Mouse (Mus musculus) kidney, adult 11 months (tissue): ENCODE results near the gene Plekhm2.

ENCODE experiments used
- DNase-seq: peaks from one replicate; pipeline ENCODE4 v3.0.0; 2022

Plekhm2 gene

DNA sequence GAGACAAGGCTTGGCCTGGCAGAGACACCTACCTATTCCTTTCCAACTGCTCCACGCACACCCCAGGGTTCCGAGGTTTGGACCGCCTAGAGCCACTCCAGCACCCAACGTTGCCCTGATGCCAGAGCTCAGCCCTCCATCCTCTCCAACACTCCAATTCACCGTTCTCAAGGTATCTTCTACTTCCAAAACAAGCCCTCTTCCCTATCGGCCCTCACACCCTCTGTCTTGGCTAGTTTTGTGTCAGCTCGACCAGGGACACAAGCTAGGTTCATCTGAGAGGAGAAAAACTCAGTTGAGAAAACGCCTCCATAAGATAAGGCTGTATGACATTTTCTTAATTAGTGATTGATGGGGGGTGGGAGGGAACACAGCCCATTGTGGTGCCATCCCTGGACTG lies at the start of gene Plekhm2:
Plekhm2 (minus strand) TSS at position 101 of the 400 bp plus-strand sequence.
- DNase-seq: no peak

DNA sequence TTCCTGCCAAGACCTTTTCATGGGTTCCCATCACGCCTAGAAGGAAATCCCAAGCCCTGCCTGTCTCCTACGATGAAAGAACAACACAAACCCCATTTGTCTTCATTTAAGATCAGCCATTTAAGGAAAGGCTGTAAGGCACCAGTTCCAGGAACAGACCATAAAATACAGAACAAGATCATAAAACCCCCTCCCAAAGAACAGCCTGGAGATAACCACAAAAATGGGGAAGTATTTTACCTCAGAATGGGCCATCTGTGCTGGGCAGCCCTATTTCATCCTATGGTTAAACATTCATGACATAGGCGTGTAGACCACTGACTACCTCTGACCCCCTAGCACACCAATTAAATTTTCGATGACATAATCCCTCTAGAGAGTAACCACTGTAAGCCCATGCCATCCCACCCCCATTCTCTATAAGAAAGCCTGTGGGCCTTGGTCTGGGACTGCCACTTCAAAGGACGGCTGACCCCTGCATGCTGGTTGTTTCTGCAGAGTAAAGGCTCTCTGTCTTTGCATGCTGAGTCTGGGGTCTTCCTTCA lies 49.0 kb upstream of the Plekhm2 start:
- DNase-seq: no peak

DNA sequence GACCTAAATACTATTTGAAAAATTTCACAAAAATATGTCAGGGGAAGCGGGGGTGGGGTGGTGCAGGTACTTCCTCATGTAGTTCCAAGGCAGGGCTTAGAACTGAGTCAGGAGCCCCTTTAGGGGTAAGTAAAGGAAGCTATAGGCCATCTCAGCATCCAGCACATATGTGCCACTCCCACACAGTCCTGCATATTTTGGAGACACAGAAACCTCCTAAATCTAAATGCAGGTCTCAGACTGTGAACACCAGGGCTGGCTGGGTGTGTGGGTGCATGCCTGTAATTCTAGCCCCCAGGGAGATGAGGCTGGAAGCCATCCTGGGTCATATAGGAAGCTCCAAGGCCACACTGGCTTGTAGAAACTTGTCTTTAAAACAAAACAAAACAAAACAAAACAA lies 46.6 kb upstream of the Plekhm2 start:
- DNase-seq: no peak

DNA sequence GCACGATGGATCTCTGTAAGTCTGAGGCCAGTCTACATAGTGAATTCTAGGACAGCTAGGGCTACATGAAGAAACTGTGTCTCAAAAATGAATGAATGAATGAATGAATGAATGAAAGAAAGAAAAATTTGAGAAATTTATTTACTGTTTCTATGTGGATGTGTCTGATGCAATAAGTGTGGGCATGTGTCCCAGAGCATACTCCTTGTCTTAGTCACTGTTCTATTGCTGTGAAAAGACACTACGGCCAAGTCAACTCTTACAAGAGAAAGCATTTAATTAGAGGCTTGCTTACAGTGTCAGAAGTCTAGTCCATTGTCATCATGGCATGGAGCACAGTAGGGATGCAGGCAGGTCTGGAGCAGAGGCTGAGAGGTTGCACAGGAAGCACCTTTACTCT lies 44.3 kb upstream of the Plekhm2 start:
- no peak for DNase-seq

DNA sequence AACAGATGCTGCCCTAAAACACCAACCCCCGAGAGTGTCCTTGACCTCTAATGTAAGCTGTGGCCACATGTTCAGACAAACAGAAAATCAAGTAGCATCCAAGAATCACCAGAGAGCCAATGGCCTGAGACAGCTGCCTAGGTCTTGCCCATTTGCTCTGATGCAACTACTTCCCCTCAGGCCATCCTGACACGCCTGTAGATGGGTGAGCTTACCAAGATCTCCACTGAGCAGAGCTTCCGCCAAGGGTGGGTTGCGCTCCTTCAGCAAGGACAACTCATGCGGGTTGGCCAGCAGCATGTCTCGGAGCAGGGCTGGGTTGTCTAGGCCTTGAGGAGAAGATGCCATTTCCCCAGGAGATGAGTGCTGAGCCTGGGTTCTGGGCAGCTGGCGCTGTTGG lies 43.3 kb upstream of the Plekhm2 start:
- no peak for DNase-seq

DNA sequence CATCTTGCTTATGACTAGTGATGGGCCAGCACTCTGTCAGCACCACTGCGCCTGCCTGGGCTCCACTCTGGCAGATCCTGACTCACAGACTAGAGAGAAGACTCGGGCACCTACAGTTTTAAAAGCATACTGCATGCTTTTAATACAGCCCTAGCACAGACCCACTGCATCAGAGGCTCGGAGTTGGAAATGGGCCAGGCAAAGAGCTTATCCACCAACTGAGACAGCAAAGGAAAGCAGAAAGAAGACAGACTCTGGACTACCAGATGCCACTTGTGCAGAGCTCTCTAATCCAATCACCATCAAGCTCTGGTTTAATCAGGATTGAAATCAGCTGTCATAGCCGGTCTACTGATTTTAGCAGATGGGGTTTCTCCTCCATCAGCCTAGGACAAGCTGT lies 40.6 kb upstream of the Plekhm2 start:
- DNase-seq: no peak

DNA sequence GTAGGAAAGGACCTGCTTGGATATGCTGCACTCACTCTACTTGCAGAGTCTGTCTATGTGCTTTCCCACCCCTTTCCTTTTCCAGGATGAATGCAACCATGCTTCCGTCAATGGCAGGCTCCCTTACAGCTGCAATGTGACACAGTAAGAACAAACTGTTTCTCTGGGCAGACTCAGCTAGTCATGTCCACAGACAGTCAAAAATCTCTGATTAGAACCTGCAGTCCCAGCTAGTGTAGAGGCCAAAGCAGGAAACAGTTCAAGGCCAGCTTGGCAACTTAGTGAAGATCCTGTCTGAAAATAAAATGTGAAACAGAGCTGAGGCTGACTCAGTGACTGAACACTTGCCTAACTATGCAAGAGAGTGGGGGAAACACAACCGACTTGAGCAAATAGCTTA lies 39.9 kb upstream of the Plekhm2 start:
- DNase-seq: no peak

DNA sequence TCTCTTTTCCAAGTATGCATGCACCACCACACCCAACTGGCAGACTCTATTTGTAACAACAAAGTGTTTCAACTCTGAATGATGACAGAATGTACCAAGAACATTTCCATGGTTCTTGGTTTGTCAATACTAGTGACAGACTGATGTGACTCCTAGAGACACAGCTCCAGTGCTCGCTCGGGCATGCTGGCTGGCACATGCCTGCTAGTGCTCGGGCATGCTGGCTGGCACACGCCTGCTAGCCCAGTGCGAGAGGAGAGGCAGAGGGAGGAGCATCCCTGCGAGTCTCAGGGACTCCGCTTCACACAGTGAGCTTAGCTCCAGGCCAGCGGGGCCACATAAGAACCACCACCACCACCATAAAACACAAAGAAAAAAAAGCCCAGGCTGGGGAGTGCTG lies 30.0 kb upstream of the Plekhm2 start:
- DNase-seq: no peak

DNA sequence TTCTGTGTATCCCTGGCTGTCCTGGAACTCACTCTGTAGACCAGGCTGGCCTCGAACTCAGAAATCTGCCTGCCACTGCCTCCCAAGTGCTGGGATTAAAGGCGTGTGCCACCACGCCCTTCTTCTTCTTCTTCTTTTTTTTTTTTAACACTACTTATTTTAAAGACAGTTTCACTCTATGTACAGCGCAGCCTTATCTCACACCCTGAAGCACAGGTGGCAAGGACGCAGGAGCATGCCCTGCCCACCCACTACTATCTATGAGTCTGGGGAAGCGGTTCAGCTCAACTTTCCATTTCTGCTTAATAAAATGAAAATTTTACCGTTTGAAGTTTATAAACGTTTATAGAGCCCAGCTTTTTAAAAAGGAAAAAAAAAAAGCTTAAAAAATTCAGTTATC lies 23.8 kb upstream of the Plekhm2 start:
- DNase-seq: no peak

DNA sequence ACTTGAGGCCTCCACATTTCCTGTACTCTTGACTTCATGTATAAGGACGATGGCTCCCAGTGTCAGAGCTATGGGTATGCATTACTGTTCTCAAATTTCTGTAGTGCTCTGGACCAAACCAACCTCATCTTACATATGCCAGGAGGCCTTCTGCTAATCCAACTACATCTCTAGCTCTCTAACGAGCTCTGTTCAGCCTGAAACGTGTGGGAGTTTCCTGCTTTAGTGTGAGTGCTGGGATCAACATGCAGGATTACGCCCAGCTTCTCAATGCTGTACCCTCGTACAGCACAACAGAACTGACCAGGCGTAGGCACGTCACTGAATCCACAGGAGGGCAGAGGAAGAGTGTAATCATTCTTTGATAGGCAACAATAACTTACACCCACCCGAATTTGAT lies 21.8 kb upstream of the Plekhm2 start:
- no peak for DNase-seq

DNA sequence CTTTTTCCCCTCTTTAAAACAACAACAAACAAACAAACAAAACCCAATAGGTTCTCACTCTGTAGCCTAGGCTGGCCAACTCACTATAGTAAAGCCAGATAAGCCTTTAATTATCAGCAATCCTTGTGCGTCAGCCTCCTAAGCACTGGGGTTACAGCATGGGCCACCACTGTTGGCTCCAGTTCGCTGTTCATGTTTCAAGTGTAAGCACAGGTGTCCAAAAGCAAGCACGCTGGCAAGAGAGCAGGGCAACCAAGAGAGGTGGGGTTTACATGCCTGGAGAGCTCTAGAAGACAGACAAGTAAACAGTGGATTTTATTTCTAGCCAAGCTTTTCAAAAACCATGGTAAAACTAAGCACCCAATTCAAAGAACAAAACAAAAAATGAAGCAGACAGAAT lies 21.4 kb upstream of the Plekhm2 start:
- DNase-seq: no peak

DNA sequence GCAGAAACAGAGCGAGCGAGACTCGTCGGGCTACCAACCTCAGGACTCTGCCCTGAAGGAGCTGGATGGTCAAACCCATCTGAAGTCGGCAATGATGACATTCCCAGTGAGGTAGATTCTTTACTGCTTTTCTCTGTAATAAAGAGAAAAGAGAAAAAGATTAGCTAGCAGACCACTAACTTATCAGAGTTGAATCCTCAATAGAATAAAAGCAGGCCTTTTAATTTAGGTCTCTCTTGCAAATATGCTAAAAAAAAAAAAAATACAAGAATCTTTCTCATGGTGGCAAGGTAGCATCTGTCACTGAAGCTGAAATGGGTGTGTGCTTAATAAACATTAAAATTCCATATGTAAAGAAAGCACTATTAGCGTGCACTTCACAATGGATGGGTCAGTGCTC lies 20.8 kb upstream of the Plekhm2 start, which contains the start of gene Rsc1a1:
Rsc1a1 (minus strand) TSS at position 101 of the 400 bp plus-strand sequence.
- DNase-seq: no peak

DNA sequence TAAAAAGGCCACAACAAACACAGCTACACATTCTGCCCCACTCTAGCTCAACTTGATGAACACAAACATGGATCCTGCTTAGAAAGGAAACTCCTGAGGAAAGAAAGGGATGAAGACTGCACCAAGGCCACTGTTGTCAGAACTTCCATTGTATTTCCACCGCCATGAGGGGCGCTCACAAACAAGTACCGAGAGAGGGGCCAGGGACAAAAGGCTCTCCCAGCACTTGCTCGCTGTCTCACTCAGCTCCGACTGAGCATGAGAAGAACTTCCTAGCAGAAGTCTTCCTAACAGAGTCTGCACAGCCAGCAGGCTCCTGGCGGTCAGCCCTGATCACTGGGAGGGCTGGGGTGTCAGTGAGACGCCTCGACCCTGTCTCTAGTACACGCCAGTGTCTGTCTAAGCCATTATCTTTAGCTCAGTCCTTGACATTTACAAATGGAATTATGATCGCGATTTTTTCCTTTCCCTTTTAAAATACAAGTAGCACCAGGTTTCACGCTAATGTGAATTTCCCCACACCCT lies 18.1 kb upstream of the Plekhm2 start:
- DNase-seq: no peak

DNA sequence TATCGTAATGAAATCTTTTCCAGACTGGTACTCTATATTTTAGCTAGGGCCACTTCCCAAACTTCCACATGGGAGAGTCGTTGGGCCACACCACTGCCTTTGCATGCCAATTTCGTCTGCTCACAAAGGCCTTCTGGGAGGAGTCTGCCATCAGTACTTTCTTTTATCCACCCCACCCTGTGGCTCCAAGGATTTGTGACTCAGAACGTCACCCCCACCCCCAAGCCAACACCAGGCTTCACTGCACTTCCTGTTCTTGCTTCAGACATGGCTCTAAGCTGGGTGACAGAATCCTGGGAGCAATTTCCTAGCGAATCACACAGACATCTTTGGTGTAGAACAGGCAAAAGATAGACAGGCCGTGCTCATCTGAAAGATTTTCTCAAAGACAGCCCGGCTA lies 17.1 kb upstream of the Plekhm2 start:
- no peak for DNase-seq

DNA sequence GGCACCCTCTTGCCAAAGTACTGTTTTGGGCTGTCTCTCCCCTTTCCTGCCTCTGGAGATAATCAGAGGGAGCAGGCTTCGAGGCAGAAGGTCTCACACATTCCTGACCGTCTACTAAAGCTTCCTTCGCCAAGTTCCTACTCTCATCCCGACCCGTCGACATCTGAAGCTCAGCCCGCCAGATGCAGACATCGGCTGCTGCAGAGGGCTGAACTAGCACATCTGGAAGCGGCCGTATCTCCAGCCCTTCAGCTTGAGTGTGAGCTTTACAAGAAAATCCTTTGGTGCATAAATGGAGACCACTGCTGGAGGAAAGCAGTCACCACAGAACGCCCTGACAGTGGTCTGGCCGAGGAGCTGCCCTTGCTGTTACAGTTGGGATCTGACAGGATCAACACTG lies 16.2 kb upstream of the Plekhm2 start:
- no peak for DNase-seq

DNA sequence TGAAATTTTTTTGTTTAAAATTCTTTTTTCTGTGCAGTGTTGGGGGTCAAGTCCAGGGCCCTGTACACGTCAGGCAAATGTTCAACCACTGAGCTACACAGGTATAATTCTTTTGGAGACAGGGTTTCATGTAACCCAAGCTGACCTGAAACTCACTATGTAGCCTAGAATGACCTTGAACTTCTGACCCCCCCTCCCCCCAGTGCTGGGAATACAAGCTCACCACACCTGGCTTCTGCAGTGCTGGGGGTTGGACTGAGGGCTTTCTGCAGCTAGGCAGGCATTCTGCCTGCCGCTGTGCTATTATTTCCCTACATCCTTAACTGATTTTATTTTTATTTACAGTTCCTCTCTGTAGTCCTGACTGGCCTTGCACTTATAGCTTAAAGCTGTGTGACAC lies 14.3 kb upstream of the Plekhm2 start:
- DNase-seq: no peak

DNA sequence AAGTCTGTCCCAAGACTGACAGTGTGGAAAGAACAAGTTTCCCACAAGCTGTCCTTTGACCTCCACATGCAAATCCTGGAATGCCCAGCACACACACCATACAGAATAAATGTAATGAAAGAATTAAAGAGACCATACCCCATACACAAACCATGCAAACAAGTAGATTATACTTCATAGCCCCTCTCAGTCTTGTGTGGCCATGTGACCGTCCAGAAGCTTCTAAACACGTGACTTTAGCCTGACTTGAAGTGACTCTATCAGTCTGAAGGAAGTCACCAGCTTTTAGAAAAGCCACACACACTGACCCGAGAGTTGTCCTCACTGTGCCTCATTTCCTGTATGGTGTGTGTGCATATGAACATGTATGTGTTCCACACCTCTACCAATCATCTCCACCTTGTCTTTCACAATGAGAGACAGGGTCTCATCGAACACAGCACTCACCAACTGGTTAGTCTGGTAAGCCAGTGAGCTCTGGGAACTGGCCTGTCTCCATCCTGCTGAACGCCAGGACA lies 11.8 kb upstream of the Plekhm2 start:
- no peak for DNase-seq

DNA sequence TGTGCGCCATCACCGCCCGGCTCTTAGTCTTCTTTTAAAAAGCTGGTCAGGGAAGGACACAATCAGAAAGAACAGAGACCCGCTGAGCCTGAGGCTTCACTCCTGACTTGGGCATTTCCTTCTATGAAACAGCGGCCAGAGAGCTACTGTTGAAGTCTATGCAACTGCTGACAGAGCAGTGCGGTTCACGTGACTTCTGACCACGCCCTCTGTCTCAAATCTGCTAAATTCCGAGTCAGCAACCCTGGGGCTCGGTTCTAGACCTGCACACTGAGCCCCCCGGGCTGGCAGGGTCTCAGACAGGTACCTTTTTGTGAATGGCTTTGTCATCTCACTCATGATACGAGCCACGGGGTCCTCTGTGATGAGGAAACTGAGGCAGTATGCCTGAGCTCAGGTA lies 7.6 kb upstream of the Plekhm2 start:
- DNase-seq: peak; percentile 29

DNA sequence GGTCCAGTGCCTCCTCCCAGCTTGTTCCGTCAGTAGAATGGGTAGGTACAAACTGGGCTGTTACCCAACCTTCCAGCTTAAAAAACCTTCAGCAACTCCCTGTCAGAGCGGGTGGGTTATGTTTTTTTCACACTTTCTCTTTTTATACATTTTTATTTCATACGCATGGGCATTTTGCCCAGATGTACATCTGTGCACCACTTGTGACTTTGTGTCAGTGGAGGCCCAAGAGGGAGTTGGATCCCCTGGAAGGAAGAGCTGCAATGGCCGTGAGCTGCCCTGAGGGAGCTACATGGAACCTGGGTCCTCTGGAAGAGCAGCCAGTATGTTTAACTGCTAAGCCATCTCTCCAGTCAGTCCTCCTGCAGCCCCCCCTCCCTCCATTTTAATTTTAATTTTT lies 6.7 kb upstream of the Plekhm2 start:
- DNase-seq: no peak

DNA sequence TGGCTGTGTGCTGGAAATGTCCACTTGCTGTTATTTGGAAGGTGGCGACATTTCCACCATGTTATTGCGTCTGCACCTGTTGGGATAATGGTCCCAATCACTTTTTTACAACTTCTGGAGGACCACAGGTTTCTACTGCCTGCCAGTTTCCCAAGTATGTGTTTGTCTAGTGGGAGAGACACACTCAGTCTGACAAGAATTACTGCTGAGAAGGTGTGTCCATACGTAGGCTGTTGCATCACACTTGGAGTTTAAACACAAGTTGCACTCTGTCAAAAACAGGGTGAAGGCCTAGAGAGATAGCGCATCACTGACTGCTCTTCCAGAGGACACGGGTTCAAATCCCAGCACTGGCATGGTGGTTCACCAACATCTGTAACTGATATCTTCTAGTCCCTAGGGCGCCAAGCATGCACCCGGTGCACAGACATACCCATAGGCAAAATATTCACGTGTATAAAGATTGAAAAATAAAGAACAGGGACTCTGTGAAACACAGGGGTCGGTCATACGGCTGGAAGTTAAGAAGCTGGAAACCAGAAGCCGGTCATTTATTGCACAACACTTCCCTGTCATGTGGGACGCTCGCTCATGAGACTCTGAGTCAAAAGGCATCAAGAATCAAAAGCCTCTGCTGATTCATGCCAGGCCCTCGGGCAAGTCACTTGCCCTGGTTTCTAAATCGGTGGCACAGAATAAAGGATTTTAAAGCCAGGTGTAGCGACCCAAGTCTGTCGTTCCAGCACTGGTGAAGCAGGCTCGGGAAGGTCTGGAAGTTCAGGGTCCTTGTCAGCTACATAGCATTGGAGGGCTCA lies 5.4 kb upstream of the Plekhm2 start:
- peak; percentile 25 for DNase-seq

DNA sequence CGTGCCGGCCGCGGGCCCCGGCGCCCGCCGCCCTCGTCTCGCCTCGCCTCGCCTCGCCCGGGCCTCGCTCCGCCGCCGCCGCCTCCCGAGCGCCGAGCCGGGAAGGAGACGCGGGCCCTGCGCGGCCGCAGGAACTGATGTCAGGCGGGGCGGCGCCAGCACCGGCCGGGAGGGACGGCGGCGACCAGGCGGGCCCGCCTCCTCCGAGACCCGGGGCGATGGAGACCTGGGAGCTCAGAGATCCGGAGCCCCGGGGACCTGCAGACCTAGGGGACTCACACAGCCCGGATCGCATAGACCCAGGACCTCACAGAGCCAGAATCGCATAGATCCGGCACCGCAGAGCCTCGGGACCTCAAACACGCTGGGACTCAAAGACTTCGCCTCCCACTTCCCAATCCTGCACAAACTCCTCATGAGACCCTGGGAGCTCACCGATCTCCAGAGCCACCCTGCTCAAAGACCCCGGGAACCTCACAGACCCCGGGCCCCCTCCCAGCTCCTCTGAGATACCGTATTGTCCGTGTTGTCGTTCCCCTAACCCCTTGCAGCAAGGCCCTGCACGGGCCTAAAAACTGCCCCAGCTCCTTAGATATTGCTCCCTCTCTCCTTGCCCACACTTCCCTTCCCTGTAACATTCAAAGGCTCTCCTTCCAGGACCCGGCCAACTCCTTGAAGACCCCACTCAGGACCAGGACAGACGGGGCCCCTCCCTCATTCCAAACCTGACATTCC lies 521 bp downstream of the Plekhm2 start:
- peak; percentile 64 for DNase-seq

DNA sequence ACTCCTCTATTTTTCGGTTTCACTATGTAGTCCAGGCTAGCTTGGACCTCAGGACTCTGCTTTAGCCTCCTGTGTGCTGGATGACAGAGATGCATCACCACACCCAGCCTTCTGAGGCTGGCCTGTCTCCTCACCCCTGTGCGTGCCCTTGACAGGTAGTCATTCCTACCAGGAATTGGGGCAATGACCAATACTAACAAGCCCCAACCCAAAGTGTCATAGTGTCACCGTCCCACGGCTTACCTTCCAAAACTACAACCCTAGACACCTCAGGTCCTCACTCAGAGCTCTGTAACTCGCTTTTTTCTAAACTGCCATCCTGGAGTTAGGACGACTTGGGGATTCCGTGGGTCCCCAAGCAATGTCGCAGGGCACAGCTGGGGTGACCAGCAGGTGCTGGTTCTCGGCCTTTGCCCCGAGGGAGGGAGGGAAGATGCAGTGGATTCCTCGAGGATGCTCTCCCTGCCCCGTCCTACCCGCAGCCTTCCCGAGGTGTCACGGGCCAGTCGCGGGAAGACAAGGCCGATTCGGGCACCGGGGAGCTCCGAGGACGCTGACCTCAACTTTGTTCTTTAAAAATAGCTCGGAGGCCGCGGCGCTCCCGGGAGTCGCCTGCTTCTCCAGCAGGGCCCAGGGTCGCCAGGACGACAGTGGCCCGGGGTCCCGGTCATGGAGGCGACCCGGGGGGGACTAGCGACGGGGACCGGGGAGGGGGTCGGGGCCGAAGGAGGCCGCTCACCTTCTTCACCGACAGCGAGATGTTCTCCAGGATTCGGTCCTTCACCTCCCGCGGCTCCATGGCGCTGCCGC lies 1.4 kb downstream of the Plekhm2 start:
- DNase-seq: peak; percentile 26

DNA sequence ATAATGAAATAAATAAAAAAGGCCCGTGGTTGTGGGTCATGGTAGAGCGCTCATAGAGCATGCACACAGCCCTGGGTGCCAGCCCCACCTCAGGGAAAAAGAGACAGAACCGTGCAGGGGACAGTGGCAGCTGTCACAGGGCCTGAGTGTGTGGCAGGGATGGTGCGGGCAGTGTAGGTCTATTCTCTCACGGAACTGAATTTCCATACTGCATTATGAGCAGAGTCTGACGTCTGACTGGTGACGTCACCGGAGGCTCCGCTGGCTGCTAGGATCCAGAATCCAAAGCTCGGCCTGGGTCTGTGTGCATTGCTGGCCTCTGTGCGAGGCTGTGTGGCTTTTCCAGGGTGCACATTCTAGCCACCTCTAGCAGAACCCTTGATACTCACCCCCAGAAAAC lies 3.8 kb downstream of the Plekhm2 start:
- no peak for DNase-seq
